12 mouse cellular contexts compared by ENCODE assay signal in genomic region chr14:118673501-118673900, GRCm38 (mm10). TPM values are rescaled to one million over a fixed set of nuclear protein-coding genes. Genes with fewer than 3 reads are reported as not detected.
DNase-seq lines count a peak whose midpoint lies in the region; ATAC-seq and TF ChIP-seq lines count a peak whose summit lies in the region.
"Had no signal": no experiment of that assay in that cellular context is flagged by ENCODE, and none has a peak within 500 bp of the region (broad histone marks: within the 10 kb centered on the region; RNA-seq: fewer than 3 reads in every experiment).

No protein-coding gene starts in this region.

- no peak for TF ChIP-seq POLR2A in thymus, adult 2 months (IDR thresholded peaks at IDR 0.05; ENCODE audit: control insufficient read depth, extremely low read depth, insufficient read depth, low read length, poor library complexity)

- peak overlapping the region; percentile 64 for H3K27ac ChIP-seq in limb, embryonic 10.5 days
- peak overlapping the region; percentile 33 for H3K27ac ChIP-seq in thymus, adult 2 months (ENCODE audit: control insufficient read depth, insufficient read depth, low read length)
- H3K27ac ChIP-seq: hindbrain, embryonic 10.5 days; neural tube, embryonic 12.5 days had no signal

- 0 out of 2 replicates have a peak, but pooled peaks cover 5% of the 10 kb centered on the region for H3K27me3 ChIP-seq in limb, embryonic 10.5 days (ENCODE audit: low read depth, poor library complexity, severe bottlenecking)
- H3K27me3 ChIP-seq in thymus, adult 2 months (ENCODE audit: control insufficient read depth, insufficient read depth, low read length): no peaks in the 10 kb centered on the region
- H3K27me3 ChIP-seq: neural tube, embryonic 12.5 days had no signal

- H3K36me3 ChIP-seq in limb, embryonic 10.5 days: no peaks in the 10 kb centered on the region
- no peaks in the 10 kb centered on the region for H3K36me3 ChIP-seq in thymus, adult 2 months (ENCODE audit: control insufficient read depth, insufficient read depth, low read length)
- H3K36me3 ChIP-seq: hindbrain, embryonic 10.5 days; neural tube, embryonic 12.5 days had no signal

- WGBS in limb, embryonic 10.5 days: 37% methylated on average over 6 of the region's 6 CpGs
- 26% methylated on average over 6 of the region's 6 CpGs for WGBS in thymus, adult 2 months

- peaks cover 34% of the 10 kb centered on the region for H3K4me1 ChIP-seq in limb, embryonic 10.5 days
- peaks cover 25% of the 10 kb centered on the region for H3K4me1 ChIP-seq in thymus, adult 2 months (replicated peaks; ENCODE audit: control insufficient read depth, insufficient read depth, low read length)
- H3K4me1 ChIP-seq: neural tube, embryonic 12.5 days had no signal

- no peaks in the 10 kb centered on the region for H3K9me3 ChIP-seq in limb, embryonic 10.5 days (replicated peaks)
- H3K9me3 ChIP-seq: hindbrain, embryonic 10.5 days; neural tube, embryonic 12.5 days had no signal

- no peak for TF ChIP-seq CTCF in thymus, adult 2 months (IDR thresholded peaks at IDR 0.05; ENCODE audit: borderline replicate concordance, control insufficient read depth, extremely low read depth, insufficient read depth, low read length, poor library complexity)

- DNase-seq in ES-CJ7 (ENCODE audit: low read depth, low spot score): peak; percentile 55
- DNase-seq in limb, embryonic 10.5 days (ENCODE audit: low spot score): peak; percentile 43
- DNase-seq in thymus, adult 2 months: peak; percentile 42
- no peak for DNase-seq in layer of hippocampus, adult 9-10 months (ENCODE audit: low spot score)
- DNase-seq in kidney, adult 8-10 months: no peak
- DNase-seq in embryo, embryonic 9.5 days (ENCODE audit: extremely low spot score): no peak
- DNase-seq: adrenal gland, adult 8-10 months; layer of hippocampus, postnatal 36 days had no signal

- no peak overlapping the region for H3K4me3 ChIP-seq in limb, embryonic 10.5 days
- no peak overlapping the region for H3K4me3 ChIP-seq in thymus, adult 2 months (ENCODE audit: control insufficient read depth, insufficient read depth, low read length)
- H3K4me3 ChIP-seq: hindbrain, embryonic 10.5 days; megakaryocyte, embryonic 14.5 days; neural tube, embryonic 12.5 days had no signal

- ATAC-seq in CD4-positive, CD25-positive, alpha-beta regulatory T cell, adult 4 months: peak; percentile 88

RNA-seq across cellular contexts. Expression of gene Abcc4, which starts 32.5 kb away (rescaled TPM):
- polyA plus RNA-seq in CD4-positive, CD25-positive, alpha-beta regulatory T cell, adult 4 months (2017; shearing (Covaris generic)): 1 to 10 TPM; 8.0 to 8.9 TPM
- 2.1 and 2.5 TPM in 2 replicates for polyA plus RNA-seq in limb, embryonic 10.5 days (2016; fragmentation: Nextera tagmentation; extraction: Ambion mirVana)
- polyA plus RNA-seq in thymus, adult 2 months (2012; rRNA removed): 5.5 and 5.8 TPM in 2 replicates

Comparison
In these comparisons a context has a peak if more than half of its experiments do, and no peak if none do; other contexts are left out.
1. DNase-seq: peak in ES-CJ7 (single experiment), limb, embryonic 10.5 days (single experiment) and thymus, adult 2 months (single experiment); none in layer of hippocampus, adult 9-10 months (single experiment), kidney, adult 8-10 months (0 of 2) and embryo, embryonic 9.5 days (single experiment).